Mouse (Mus musculus) bone marrow macrophage, adult 2 months (primary cell): ENCODE measurements around the gene Gadd45g.

Experiments
- CTCF ChIP-seq: IDR thresholded peaks from 2 replicates; pipeline ENCODE4 v1.5.1; 2012; ENCODE audit warnings: low read depth, mild to moderate bottlenecking, low read length, moderate library complexity
- POLR2A ChIP-seq: IDR thresholded peaks from 2 replicates; pipeline ENCODE4 v1.6.1; 2012; ENCODE audit warnings: mild to moderate bottlenecking, low read depth, low read length, borderline replicate concordance

- TF ChIP-seq CTCF (no peak), POLR2A (no peak)
Observed at GRCm38 (mm10) chr13:51849241-51850033, 3.0 kb downstream of the Gadd45g start.
